Mouse (Mus musculus): ENCODE results near the gene Pkd1. TPM values are rescaled to one million over a fixed set of nuclear protein-coding genes. Genes with fewer than 3 reads are reported as not detected.
A peak's percentile ranks its signal among the peaks of the same experiment; 100 is the strongest.

The Pkd1 gene
- total RNA-seq, 2 experiments from 2014 or later, result 89.1 to 97.5 TPM

DNA sequence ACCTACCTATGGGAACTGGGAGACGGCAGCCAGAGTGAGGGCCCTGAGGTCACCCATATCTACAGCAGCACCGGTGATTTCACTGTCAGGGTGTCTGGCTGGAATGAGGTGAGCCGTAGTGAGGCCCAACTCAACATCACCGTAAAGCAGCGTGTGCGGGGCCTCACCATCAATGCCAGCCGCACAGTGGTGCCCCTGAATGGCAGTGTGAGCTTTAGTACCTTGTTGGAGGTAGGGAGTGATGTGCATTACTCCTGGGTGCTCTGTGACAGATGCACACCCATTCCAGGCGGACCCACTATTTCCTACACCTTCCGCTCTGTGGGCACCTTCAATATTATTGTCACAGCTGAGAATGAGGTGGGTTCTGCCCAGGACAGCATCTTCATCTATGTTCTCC is 24.2 kb downstream of the Pkd1 start:
- no peak overlapping the region for H3K4me3 ChIP-seq
- intact Hi-C loops (cut with DNase I), result no loop called here
- no peak for TF ChIP-seq CTCF (IDR thresholded peaks at IDR 0.05)
- H3K27ac ChIP-seq, result no peak overlapping the region
- DNase-seq (ENCODE audit: extremely low spot score in 1 of 2, low spot score in 2 of 2), result no peak

GRCm38 (mm10) chr17:24579532-24579931 is 29.9 kb downstream of the Pkd1 start:
- no peak for DNase-seq (ENCODE audit: extremely low spot score in 1 of 2, low spot score in 2 of 2)
- no peak overlapping the region for H3K4me3 ChIP-seq
- H3K27ac ChIP-seq, result peak overlapping the region; percentile 40; the same call in 1 of the 2 replicates
- intact Hi-C loops (cut with DNase I), result no loop called here
- no peak for TF ChIP-seq CTCF (IDR thresholded peaks at IDR 0.05)

DNA sequence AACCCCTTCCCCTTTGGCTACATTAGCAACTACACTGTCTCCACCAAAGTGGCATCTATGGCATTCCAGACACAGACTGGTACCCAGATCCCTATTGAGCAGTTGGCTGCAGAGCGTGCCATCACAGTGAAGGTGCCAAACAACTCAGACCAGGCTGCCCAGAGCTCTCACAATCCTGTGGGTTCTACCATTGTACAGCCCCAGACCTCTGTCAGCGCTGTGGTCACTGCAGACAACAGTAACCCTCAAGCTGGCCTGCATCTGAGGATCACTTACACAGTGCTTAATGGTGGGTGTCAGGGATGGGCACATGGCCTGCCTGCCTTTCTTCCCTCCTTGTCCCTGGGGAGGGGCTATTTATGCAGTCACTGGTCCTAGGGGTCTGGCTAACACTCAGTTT is 30.7 kb downstream of the Pkd1 start:
- Histone ChIP-seq H3K27ac (no peak overlapping the region), H3K4me3 (no peak overlapping the region)
- no peak for DNase-seq (ENCODE audit: extremely low spot score in 1 of 2, low spot score in 2 of 2)
- intact Hi-C loops (cut with DNase I), result no loop called here
- no peak for TF ChIP-seq CTCF (IDR thresholded peaks at IDR 0.05)

DNA sequence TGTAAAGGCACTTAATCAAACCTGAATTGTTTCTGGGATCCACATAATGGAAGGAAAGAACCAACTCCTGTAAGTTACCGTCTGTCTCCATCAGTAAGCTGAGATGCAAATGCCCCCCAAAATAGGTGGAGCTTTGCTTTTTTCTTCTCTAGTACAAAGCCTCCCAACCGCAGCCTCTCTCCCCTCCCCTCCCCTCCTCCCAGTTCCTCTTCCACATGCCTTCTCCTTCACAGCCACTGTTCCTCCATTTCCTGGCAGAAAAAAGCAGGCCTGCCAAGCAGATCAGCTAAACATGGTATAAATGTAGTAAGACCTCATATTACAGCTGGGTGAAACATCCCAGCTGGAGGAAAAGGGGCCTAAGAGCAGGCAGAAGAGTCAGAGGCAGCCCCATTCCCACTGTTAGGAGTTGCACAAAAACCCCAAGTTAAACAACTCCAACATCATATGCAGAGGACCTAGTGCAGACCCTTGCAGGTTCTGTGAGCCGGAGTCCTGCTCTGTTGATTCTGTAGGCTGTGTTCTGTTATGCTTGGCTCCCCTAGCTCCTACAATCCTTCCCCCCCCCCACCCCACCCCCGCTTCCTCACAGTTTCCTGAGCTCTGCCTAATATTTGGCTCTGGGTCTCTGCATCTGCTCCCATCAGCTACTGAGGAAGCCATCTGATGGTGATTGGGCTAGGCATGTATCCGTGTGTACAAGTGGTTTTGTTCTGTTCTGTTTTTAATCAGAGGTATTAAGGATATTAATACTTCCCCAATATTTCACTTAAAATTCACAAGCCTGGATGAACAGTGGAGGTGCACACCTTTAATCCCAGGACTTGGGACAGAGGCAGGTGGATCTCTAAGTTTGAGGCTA is 34.2 kb downstream of the Pkd1 start:
- TF ChIP-seq CTCF (IDR thresholded peaks at IDR 0.05), result no peak
- H3K27ac ChIP-seq, result no peak overlapping the region

GRCm38 (mm10) chr17:24584520-24584919 is 34.9 kb downstream of the Pkd1 start:
- intact Hi-C loops (cut with DNase I), result no loop called here
- no peak for TF ChIP-seq CTCF (IDR thresholded peaks at IDR 0.05)
- H3K27ac ChIP-seq, result no peak overlapping the region
- H3K4me3 ChIP-seq, result no peak overlapping the region
- no peak for DNase-seq (ENCODE audit: extremely low spot score in 1 of 2, low spot score in 2 of 2)

More for the DNA sequence above, 34.2 kb downstream of the Pkd1 start:
- DNase-seq (ENCODE audit: extremely low spot score in 1 of 2, low spot score in 2 of 2), result no peak
- H3K4me3 ChIP-seq, result no peak overlapping the region
- intact Hi-C loops (cut with DNase I), result no loop called here

DNA sequence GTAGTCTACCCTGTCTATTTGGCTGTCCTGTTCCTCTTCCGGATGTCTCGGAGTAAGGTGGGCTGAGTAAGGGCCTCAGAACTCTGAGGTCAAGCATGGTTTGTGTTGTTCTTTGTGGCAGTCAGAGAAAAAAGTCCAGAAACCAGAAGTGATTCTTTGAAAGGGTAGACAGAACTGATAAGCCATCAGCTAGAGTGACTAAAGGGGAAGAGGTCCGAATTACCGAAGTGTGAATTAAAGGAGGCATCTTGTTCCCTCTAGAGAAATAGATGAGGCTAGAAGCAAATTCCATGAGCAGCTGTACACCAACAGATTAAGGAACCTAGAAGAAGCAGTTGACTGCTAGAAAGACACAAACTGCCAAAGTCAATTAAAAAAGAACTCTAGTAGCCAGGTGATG is 36.9 kb downstream of the Pkd1 start:
- intact Hi-C loops (cut with DNase I), result no loop called here
- Histone ChIP-seq H3K27ac (no peak overlapping the region), H3K4me3 (no peak overlapping the region)
- no peak for DNase-seq (ENCODE audit: extremely low spot score in 1 of 2, low spot score in 2 of 2)
- TF ChIP-seq CTCF (IDR thresholded peaks at IDR 0.05), result no peak

DNA sequence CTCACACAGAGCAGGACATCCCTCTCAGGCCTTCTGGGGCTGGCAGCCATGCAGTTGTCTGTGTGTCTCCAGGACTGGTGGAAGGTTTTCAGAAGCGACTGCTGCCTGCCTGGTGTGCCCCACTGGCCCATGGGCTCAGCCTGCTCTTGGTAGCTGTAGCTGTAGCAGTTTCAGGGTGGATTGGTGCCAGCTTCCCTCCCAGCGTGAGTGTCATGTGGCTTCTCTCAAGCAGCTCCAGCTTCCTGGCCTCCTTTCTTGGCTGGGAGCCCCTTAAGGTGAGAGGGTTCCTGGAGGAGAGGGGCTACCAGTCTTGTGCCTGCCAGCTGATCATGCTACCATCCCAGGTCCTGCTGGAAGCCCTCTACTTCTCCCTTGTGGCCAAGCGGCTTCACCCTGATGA is 41.3 kb downstream of the Pkd1 start:
- H3K27ac ChIP-seq, result no peak overlapping the region
- no peak for TF ChIP-seq CTCF (IDR thresholded peaks at IDR 0.05)
- H3K4me3 ChIP-seq, result no peak overlapping the region
- DNase-seq (ENCODE audit: extremely low spot score in 1 of 2, low spot score in 2 of 2), result no peak
- intact Hi-C loops (cut with DNase I), result no loop called here

DNA sequence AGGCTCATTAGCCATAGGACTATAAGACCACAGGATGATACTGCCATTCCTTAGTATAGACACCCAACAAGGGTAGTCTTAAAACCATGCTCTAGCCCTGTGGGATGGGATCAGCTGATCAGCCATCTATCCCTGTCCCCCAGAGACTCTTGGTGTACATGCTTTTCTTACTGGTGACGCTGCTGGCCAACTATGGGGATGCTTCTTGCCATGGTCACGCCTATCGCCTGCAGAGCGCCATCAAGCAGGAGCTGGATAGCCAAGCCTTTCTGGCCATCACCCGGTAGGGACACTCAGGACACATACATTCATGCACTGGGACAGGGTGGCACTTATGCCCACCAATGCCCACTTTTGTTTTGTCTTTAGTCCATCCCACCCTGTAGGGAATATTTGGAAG is 42.1 kb downstream of the Pkd1 start:
- DNase-seq (ENCODE audit: extremely low spot score in 1 of 2, low spot score in 2 of 2), result no peak
- TF ChIP-seq CTCF (IDR thresholded peaks at IDR 0.05), result no peak
- Histone ChIP-seq H3K27ac (no peak overlapping the region), H3K4me3 (no peak overlapping the region)
- intact Hi-C loops (cut with DNase I), result no loop called here

DNA sequence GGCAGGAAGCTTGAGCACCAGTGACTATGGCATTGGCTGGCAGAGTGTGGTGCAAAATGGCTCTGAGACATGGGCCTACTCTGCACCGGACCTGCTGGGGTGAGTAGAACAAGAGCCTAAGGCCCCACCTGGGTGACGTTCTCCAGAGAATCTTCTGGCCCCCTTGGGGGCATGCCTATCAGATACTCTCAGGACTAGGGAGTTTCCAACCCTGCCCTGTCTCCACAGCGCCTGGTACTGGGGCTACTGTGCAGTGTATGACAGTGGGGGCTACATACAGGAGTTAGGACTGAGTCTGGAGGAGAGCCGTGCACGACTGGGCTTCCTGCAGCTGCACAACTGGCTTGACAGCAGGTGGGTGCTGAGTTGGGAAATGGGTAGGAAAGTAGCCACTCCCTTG is 43.6 kb downstream of the Pkd1 start:
- Histone ChIP-seq H3K4me3 (no peak overlapping the region), H3K27ac (no peak overlapping the region)
- no peak for DNase-seq (ENCODE audit: extremely low spot score in 1 of 2, low spot score in 2 of 2)
- no peak for TF ChIP-seq CTCF (IDR thresholded peaks at IDR 0.05)
- intact Hi-C loops (cut with DNase I), result no loop called here

- DNase-seq (ENCODE audit: extremely low spot score in 1 of 2, low spot score in 2 of 2), result no peak
- Histone ChIP-seq H3K4me3 (no peak overlapping the region), H3K27ac (no peak overlapping the region; the same call in 1 of the 2 replicates)
- intact Hi-C loops (cut with DNase I), result no loop called here
- no peak for TF ChIP-seq CTCF (IDR thresholded peaks at IDR 0.05)
These were observed 44.6 kb downstream of the Pkd1 start for GRCm38 (mm10) chr17:24593992-24594890.

GRCm38 (mm10) chr17:24595126-24596072 is 45.8 kb downstream of the Pkd1 start:
- peak; percentile 29 for TF ChIP-seq CTCF (IDR thresholded peaks at IDR 0.05)
- Histone ChIP-seq H3K27ac (peak overlapping the region; percentile 55; the same call in 1 of the 2 replicates), H3K4me3 (no peak overlapping the region)
- intact Hi-C loops (cut with DNase I), result no loop called here
- no peak for DNase-seq (ENCODE audit: extremely low spot score in 1 of 2, low spot score in 2 of 2)
